Mouse (Mus musculus): Measurements from ENCODE around the gene Vmn2r36.
"Not testable (repeated sequence)": the region's sequence is repeated elsewhere in the genome, so short reads cannot be mapped to it uniquely, and the experiment has no call there.

Vmn2r36 gene

GRCm38 (mm10) chr7:7902395-7902794 is at the start of gene Vmn2r36:
Vmn2r36 (minus strand) TSS chr7:7902495.
- not testable (repeated sequence) for DNase-seq

Measured in right cerebral cortex, postnatal 14 days (tissue).